Mouse (Mus musculus) hindbrain, postnatal 0 days (tissue): ENCODE data around the gene Sord. TPM values are rescaled to one million over a fixed set of nuclear protein-coding genes. Genes with fewer than 3 reads are reported as not detected.
A peak's percentile ranks its signal among the peaks of the same experiment; 100 is the strongest.

ENCODE experiments used
- ATAC-seq: fragments of 200-750 bp; cut with Nextera tagmentation; 2 replicates; pipeline ENCODE4 v1.8.0; 2017; ENCODE audit warnings: mild to moderate bottlenecking, moderate TSS enrichment, moderate library complexity
- DNase-seq: peaks from one replicate; pipeline ENCODE4 v3.0.0-alpha.2; 2015; ENCODE audit warnings: low spot score
- H3K27ac ChIP-seq: fragments of 300-500 bp; sonication (generic); 2 replicates; pipeline ENCODE4 v1.5.1; 2014; ENCODE audit warnings: mild to moderate bottlenecking
- H3K27me3 ChIP-seq: fragments of 300-500 bp; sonication (generic); 2 replicates; pipeline ENCODE4 v1.6.1; 2014; ENCODE audit warnings: low read length, mixed read lengths; ENCODE audit not compliant: insufficient read depth
- H3K36me3 ChIP-seq: fragments of 300-500 bp; sonication (generic); 2 replicates; pipeline ENCODE4 v1.6.1; 2014; ENCODE audit warnings: low read length, mixed read lengths; ENCODE audit not compliant: insufficient read depth
- H3K4me1 ChIP-seq: fragments of 300-500 bp; sonication (generic); 2 replicates; pipeline ENCODE4 v1.6.1; 2014; ENCODE audit warnings: antibody characterized with exemption, low read length, mixed read lengths; ENCODE audit not compliant: insufficient read depth
- H3K4me2 ChIP-seq: fragments of 300-500 bp; sonication (generic); 2 replicates; pipeline ENCODE4 v1.6.1; 2014; ENCODE audit warnings: low read depth, mild to moderate bottlenecking, low read length, moderate library complexity, mixed read lengths
- H3K4me3 ChIP-seq: fragments of 300-500 bp; sonication (generic); 2 replicates; pipeline ENCODE4 v1.5.1; 2014; ENCODE audit warnings: low read length
- H3K9ac ChIP-seq: fragments of 300-500 bp; sonication (generic); replicated peaks from 2 replicates; pipeline ENCODE4 v1.6.1; 2014; ENCODE audit warnings: mild to moderate bottlenecking, low read length, moderate library complexity, mixed read lengths
- H3K9me3 ChIP-seq: fragments of 300-500 bp; sonication (generic); 2 replicates; pipeline ENCODE4 v1.6.1; 2016; ENCODE audit warnings: low read length, mixed read lengths
- CTCF ChIP-seq: IDR thresholded peaks from 2 replicates; pipeline ENCODE4 v1.5.1; 2016; ENCODE audit warnings: antibody characterized with exemption, control low read depth, low read depth
- WGBS: fragments of 180-500 bp; shearing (Covaris S2); extraction: QIAGEN DNeasy Blood & Tissue Kit; methylation state at CpG from one replicate; pipeline ENCODE4 v1.1.7; 2014; 5-methylcytosine and 5-hydroxymethylcytosine counted together
- polyA plus RNA-seq: library from polyadenylated mRNA; unstranded; fragments of >200 nt; fragmentation: Nextera tagmentation; extraction: Ambion mirVana; gene quantifications from 2 replicates; pipeline ENCODE4 v1.2.1, GENCODE M21; 2015
- total RNA-seq: library from RNA; depleted of rRNA; stranded (reverse); fragments of >200 nt; gene quantifications from 2 replicates; pipeline ENCODE4 v1.2.3, GENCODE M21; 2014

Sord gene
- total and polyA plus RNA-seq, 2 experiments from 2014 or later: 24.1 to 28.2 TPM

DNA sequence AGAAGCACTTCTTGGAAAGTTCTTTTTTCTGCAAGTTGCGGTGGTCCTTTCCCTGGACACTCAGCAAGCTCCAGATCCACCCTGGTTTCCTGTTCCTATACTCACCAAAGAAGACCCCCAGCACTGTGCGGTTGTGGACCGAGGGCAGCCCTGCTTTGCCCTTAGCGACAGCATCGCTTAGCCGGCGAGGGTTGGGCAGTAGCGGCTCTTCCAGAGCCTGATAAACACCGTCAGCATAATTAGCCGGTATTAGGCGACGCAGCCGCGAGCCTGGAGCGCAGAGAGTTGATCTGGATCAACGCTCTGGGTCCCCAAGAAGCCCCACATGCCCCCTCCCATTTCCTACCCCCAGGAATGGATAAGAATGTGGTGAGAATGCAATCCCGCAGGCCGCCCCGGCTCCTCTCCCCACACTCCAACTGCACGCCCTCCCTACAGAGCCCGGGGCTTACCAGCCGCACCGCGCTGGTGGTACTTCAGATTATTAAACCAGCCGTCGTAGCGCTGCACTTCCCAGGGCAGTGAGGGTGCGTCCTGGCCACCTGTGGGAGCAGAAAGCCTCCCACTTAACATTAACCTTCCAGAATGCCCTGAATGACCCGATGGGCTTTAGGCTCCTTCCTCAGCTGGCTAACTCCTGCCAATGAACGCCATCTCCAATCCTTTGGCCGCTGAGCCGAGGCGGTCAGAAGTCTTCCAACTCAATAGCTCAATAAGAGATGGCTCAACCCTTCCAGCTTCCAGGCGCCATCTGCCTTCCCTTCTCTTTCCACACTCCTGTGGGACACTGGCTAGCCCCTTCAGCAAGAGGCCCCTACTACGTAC is 62.9 kb downstream of the Sord start:
- Histone ChIP-seq H3K9ac (no peak overlapping the region), H3K27me3 (peaks cover 46% of the 10 kb centered on the region), H3K9me3 (no peaks in the 10 kb centered on the region), H3K36me3 (no peaks in the 10 kb centered on the region), H3K4me1 (peaks cover 29% of the 10 kb centered on the region), H3K4me3 (peak overlapping the region; percentile 25), H3K27ac (no peak overlapping the region), H3K4me2 (peak overlapping the region; percentile 50)
- ATAC-seq: no peak
- under 1% methylated on average over 35 of the region's 35 CpGs for WGBS
- TF ChIP-seq CTCF: no peak
- no peak for DNase-seq

GRCm38 (mm10) chr2:122298096-122298499 is 63.5 kb downstream of the Sord start, which contains the start of gene Duox2:
Duox2 (minus strand) TSS chr2:122298449.
- no peaks in the 10 kb centered on the region for H3K36me3 ChIP-seq
- H3K9me3 ChIP-seq: no peaks in the 10 kb centered on the region
- H3K9ac ChIP-seq: no peak within 1 kb of the TSS
- DNase-seq: no peak
- 4% methylated on average over 13 of the region's 13 CpGs for WGBS
- no peak within 1 kb of the TSS for H3K27ac ChIP-seq
- TF ChIP-seq CTCF: no peak
- peak within 1 kb of the TSS; percentile 25 for H3K4me3 ChIP-seq
- no peak for ATAC-seq
- H3K4me2 ChIP-seq: peak within 1 kb of the TSS; percentile 50
- peaks cover 44% of the 10 kb centered on the region for H3K27me3 ChIP-seq
- H3K4me1 ChIP-seq: peaks cover 29% of the 10 kb centered on the region

DNA sequence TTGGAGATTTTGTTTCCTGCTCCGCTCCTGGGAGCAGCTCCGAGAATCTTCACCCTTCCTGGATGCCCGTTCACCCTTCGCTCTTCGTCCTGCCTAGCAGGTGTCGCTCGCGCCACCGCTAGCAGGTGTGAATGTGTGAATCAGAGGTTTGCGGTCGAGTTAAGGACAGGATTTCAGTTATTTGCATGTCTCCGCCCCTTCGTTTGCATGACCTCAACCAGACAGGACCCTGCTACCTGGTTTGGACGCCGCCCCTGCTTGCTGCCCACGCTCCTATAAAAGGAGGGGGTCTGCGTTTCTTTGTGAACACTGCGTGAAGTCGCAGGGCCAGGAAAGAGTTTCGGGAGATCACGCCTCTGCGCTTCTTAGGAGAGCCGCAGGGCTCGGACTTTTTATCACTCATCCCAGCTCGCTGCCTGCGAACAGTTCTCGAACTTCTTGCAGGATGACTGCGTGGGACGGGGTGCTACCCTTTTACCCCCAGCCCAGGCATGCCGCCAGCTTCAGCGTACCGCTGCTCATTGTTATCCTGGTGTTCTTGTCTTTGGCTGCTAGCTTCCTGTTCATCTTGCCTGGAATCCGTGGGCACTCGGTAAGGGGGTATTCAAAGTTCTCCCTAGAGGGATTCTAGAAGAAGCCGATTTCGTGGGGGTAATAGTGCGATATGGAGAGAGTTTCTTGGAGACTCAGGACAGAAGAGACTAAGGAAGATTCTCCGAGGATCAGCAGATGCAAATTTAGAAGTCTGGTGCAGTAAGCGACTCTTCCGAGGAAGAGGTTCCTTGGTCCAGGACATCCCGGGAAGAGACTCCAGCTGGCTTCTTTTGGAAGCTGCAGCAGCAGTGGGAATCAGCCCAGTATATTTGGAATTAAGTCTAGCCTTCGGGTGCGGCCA is 64.3 kb downstream of the Sord start, which contains the start of gene Duoxa2:
Duoxa2 (plus strand) TSS at position 305 of the 895 bp plus-strand sequence.
- Histone ChIP-seq H3K9me3 (no peaks in the 10 kb centered on the region), H3K9ac (no peak within 1 kb of the TSS), H3K27me3 (peaks cover 39% of the 10 kb centered on the region), H3K27ac (no peak within 1 kb of the TSS), H3K4me2 (peak within 1 kb of the TSS; percentile 50), H3K4me1 (peaks cover 29% of the 10 kb centered on the region), H3K36me3 (no peaks in the 10 kb centered on the region), H3K4me3 (peak within 1 kb of the TSS; percentile 25)
- under 1% methylated on average over 43 of the region's 43 CpGs for WGBS
- ATAC-seq (no peak), DNase-seq (peak; percentile 7)
- TF ChIP-seq CTCF: no peak

DNA sequence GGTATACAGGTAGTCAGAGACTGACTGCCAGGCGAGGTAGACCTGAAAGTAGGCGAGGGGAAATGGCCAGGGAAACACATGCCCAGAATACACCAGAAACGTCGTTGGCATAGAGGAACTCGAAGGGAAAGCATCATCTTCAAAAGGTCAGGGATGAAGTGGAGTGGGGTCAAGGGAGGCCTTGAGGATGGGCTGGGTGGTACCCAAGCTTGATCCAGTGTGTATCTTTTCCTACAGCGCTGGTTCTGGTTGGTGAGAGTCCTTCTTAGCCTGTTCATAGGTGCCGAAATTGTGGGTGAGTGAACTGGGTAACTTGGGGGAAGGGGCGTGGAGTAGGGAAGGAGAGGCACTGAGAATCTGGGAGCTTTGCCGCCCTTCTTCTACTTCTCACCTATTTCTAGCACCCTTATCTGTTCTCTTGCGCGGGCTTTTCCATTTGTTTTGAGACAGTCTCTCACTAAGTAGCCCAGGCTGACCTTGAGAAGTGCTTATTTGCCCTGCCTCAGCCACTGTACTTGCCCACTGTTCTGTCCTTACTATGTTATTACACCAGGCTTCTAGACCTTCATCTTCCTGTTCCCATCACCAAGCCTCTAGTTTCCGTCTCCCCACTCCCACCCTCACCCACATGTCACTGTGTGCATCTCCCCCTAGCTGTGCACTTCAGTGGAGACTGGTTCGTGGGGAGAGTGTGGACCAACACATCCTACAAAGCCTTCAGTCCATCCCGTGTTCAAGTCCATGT is 65.5 kb downstream of the Sord start:
- DNase-seq (no peak), ATAC-seq (no peak)
- Histone ChIP-seq H3K4me3 (no peak overlapping the region), H3K27me3 (peaks cover 36% of the 10 kb centered on the region), H3K4me2 (0 out of 2 replicates have a peak overlapping the region, but pooled peaks have one; percentile 89), H3K27ac (no peak overlapping the region), H3K36me3 (no peaks in the 10 kb centered on the region), H3K4me1 (peaks cover 29% of the 10 kb centered on the region), H3K9ac (no peak overlapping the region), H3K9me3 (no peaks in the 10 kb centered on the region)
- TF ChIP-seq CTCF: no peak
- 12% methylated on average over 14 of the region's 14 CpGs for WGBS

DNA sequence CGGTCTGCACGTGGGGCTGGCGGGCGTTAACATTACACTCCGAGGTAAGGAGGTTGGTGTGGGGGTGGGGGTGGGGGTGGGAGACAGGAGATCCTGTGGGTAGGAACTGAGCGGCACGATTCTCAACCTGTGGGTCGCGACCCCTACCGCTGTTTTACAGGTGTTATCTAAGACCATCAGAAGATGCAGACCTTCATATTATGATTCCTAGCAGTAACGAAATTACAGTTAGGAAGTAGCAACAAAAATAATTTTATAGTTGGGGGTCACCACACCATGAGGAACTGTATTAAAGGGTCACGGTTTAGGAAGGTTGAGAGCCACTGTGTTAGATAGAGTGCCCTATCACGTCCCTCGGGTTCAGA is 66.1 kb downstream of the Sord start:
- Histone ChIP-seq H3K9ac (no peak overlapping the region), H3K4me3 (peak overlapping the region; percentile 43), H3K4me2 (peak overlapping the region; percentile 89), H3K36me3 (no peaks in the 10 kb centered on the region), H3K4me1 (peaks cover 29% of the 10 kb centered on the region), H3K9me3 (no peaks in the 10 kb centered on the region), H3K27ac (no peak overlapping the region), H3K27me3 (peaks cover 33% of the 10 kb centered on the region)
- 7% methylated on average over 14 of the region's 14 CpGs for WGBS
- no peak for DNase-seq
- no peak for ATAC-seq
- TF ChIP-seq CTCF: no peak
